Mouse (Mus musculus) stomach, postnatal 0 days (tissue): ENCODE measurements at regions not wholly inside any gene's neighbourhood (a gene's known extent, or its start where the extent isn't known, plus 50 kb on each side); places are given as distances from the start of the nearest gene placed in this dataset.

ENCODE experiments used
- ATAC-seq: fragments of 200-750 bp; cut with Nextera tagmentation; 2 replicates; pipeline ENCODE4 v1.8.0; 2017; ENCODE audit not compliant: low FRiP score, low TSS enrichment
- DNase-seq: peaks from one replicate; pipeline ENCODE4 v3.0.0-alpha.2; 2016; ENCODE audit warnings: low spot score
- H3K27ac ChIP-seq: fragments of 300-500 bp; sonication (generic); replicated peaks from 2 replicates; pipeline ENCODE4 v1.5.1; 2014; ENCODE audit warnings: mild to moderate bottlenecking, control low read depth
- H3K27me3 ChIP-seq: fragments of 300-500 bp; sonication (generic); 2 replicates; pipeline ENCODE4 v1.6.1; 2014; ENCODE audit warnings: low read length; ENCODE audit not compliant: control insufficient read depth, insufficient read depth
- H3K36me3 ChIP-seq: fragments of 300-500 bp; sonication (generic); 2 replicates; pipeline ENCODE4 v1.6.1; 2014; ENCODE audit warnings: low read length, mixed read lengths; ENCODE audit not compliant: control insufficient read depth, insufficient read depth
- H3K4me1 ChIP-seq: fragments of 300-500 bp; sonication (generic); replicated peaks from 2 replicates; pipeline ENCODE4 v1.6.1; 2014; ENCODE audit warnings: antibody characterized with exemption; ENCODE audit not compliant: control insufficient read depth, insufficient read depth
- H3K4me2 ChIP-seq: fragments of 300-500 bp; sonication (generic); replicated peaks from 2 replicates; pipeline ENCODE4 v1.6.1; 2014; ENCODE audit warnings: low read depth, mild to moderate bottlenecking, control low read depth, moderate library complexity
- H3K4me3 ChIP-seq: fragments of 300-500 bp; sonication (generic); 2 replicates; pipeline ENCODE4 v1.5.1; 2014; ENCODE audit warnings: low read depth, low read length, control low read depth
- H3K9ac ChIP-seq: fragments of 300-500 bp; sonication (generic); 2 replicates; pipeline ENCODE4 v1.6.1; 2014; ENCODE audit warnings: mild to moderate bottlenecking, low read length, control low read depth, mixed read lengths
- H3K9me3 ChIP-seq: fragments of 300-500 bp; sonication (generic); 2 replicates; pipeline ENCODE4 v1.6.1; 2016; ENCODE audit warnings: low read length; ENCODE audit not compliant: control insufficient read depth
- CTCF ChIP-seq: IDR thresholded peaks from 2 replicates; pipeline ENCODE4 v1.5.1; 2016; ENCODE audit warnings: antibody characterized with exemption, low read depth, mild to moderate bottlenecking, moderate library complexity
- EP300 ChIP-seq: optimal IDR thresholded peaks from 2 replicates; pipeline ENCODE3; 2016; ENCODE audit warnings: antibody characterized with exemption
- WGBS: fragments of 180-500 bp; shearing (Covaris S2); extraction: QIAGEN DNeasy Blood & Tissue Kit; methylation state at CpG from one replicate; pipeline ENCODE4 v1.1.7; 2014; 5-methylcytosine and 5-hydroxymethylcytosine counted together

GRCm38 (mm10) chr1:115512632-115513031 lies 171.9 kb upstream of the Cntnap5a start:
- H3K27ac ChIP-seq = no peak overlapping the region
- TF ChIP-seq EP300 (no peak), CTCF (no peak)
- H3K4me1 ChIP-seq = no peaks in the 10 kb centered on the region
- ATAC-seq = no peak
- no peak for DNase-seq
- H3K9me3 ChIP-seq = no peaks in the 10 kb centered on the region
- H3K9ac ChIP-seq = no peak overlapping the region
- no peaks in the 10 kb centered on the region for H3K27me3 ChIP-seq
- H3K4me2 ChIP-seq = no peak overlapping the region
- no peak overlapping the region for H3K4me3 ChIP-seq
- H3K36me3 ChIP-seq = no peaks in the 10 kb centered on the region

- ATAC-seq (no peak), DNase-seq (no peak)
- no peaks in the 10 kb centered on the region for H3K4me1 ChIP-seq
- no peak overlapping the region for H3K4me2 ChIP-seq
- H3K36me3 ChIP-seq = no peaks in the 10 kb centered on the region
- no peak overlapping the region for H3K27ac ChIP-seq
- TF ChIP-seq EP300 (no peak), CTCF (peak; percentile 15; the same call in 1 of the 2 replicates)
- H3K9me3 ChIP-seq = no peaks in the 10 kb centered on the region
- no peak overlapping the region for H3K4me3 ChIP-seq
- WGBS = 97% methylated on average over 2 of the region's 2 CpGs
- no peaks in the 10 kb centered on the region for H3K27me3 ChIP-seq
- no peak overlapping the region for H3K9ac ChIP-seq
Observed at GRCm38 (mm10) chr1:115533746-115534145, 150.8 kb upstream of the Cntnap5a start.

DNA sequence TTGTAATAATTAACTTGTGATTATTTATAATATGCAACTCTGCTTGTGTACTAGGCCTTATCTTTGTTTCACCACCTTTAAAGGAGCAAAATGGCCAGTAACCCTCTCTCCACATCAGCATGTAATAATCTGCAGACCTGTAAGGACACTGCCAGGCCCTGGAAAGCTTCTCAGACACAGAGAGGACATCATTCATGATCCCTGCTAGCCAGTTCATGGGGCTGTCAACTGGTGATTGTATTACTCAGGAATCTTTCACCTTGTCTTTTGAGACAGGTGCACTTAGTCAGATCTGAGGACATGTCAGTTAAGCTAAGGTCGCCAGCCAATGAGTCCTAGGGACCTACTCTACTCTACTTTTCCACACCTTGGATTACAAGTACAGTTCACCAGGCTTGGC lies 138.6 kb upstream of the Cntnap5a start:
- H3K4me2 ChIP-seq = no peak overlapping the region
- no peaks in the 10 kb centered on the region for H3K27me3 ChIP-seq
- DNase-seq (no peak), ATAC-seq (no peak)
- no peaks in the 10 kb centered on the region for H3K36me3 ChIP-seq
- H3K4me1 ChIP-seq = no peaks in the 10 kb centered on the region
- WGBS = 83% methylated on average over 1 of the region's 1 CpGs
- H3K9me3 ChIP-seq = no peaks in the 10 kb centered on the region
- no peak overlapping the region for H3K27ac ChIP-seq
- no peak for TF ChIP-seq EP300
- H3K4me3 ChIP-seq = no peak overlapping the region
- no peak overlapping the region for H3K9ac ChIP-seq
